Mouse (Mus musculus) hindbrain, embryonic 16.5 days (tissue): Measurements from ENCODE around the gene Glis3. TPM values are rescaled to one million over a fixed set of nuclear protein-coding genes. Genes with fewer than 3 reads are reported as not detected.

Experiments
- ATAC-seq: fragments of 200-750 bp; cut with Nextera tagmentation; 2 replicates; pipeline ENCODE4 v1.8.0; 2017; ENCODE audit warnings: moderate TSS enrichment, moderate library complexity
- H3K27ac ChIP-seq: fragments of 300-500 bp; sonication (generic); 2 replicates; pipeline ENCODE4 v1.5.1; 2014; ENCODE audit warnings: low read depth, mild to moderate bottlenecking, control low read depth, low read length, moderate library complexity
- H3K27me3 ChIP-seq: fragments of 300-500 bp; sonication (generic); replicated peaks from 2 replicates; pipeline ENCODE4 v1.6.1; 2014; ENCODE audit warnings: low read length; ENCODE audit not compliant: control insufficient read depth, insufficient read depth
- H3K36me3 ChIP-seq: fragments of 300-500 bp; sonication (generic); 2 replicates; pipeline ENCODE4 v1.6.1; 2014; ENCODE audit warnings: mild to moderate bottlenecking, low read length, moderate library complexity, mixed read lengths; ENCODE audit not compliant: control insufficient read depth, insufficient read depth
- H3K4me1 ChIP-seq: fragments of 300-500 bp; sonication (generic); 2 replicates; pipeline ENCODE4 v1.6.1; 2014; ENCODE audit warnings: low read depth, low read length; ENCODE audit not compliant: control insufficient read depth, insufficient read depth
- H3K4me2 ChIP-seq: fragments of 300-500 bp; sonication (generic); 2 replicates; pipeline ENCODE4 v1.6.1; 2014; ENCODE audit warnings: mild to moderate bottlenecking, low read length, control low read depth, moderate library complexity
- H3K4me3 ChIP-seq: fragments of 300-500 bp; sonication (generic); 2 replicates; pipeline ENCODE4 v1.5.1; 2014; ENCODE audit warnings: mild to moderate bottlenecking, low read length, control low read depth, moderate library complexity
- H3K9ac ChIP-seq: fragments of 300-500 bp; sonication (generic); 2 replicates; pipeline ENCODE4 v1.6.1; 2014; ENCODE audit warnings: low read depth, mild to moderate bottlenecking, control low read depth, low read length, moderate library complexity
- H3K9me3 ChIP-seq: fragments of 300-500 bp; sonication (generic); 2 replicates; pipeline ENCODE4 v1.6.1; 2014; ENCODE audit warnings: mild to moderate bottlenecking, low read length, moderate library complexity; ENCODE audit not compliant: control insufficient read depth
- WGBS: fragments of 180-500 bp; shearing (Covaris S2); extraction: QIAGEN DNeasy Blood & Tissue Kit; methylation state at CpG from one replicate; pipeline ENCODE4 v1.1.7; 2014; 5-methylcytosine and 5-hydroxymethylcytosine counted together
- polyA plus RNA-seq: library from polyadenylated mRNA; unstranded; fragments of >200 nt; fragmentation: Nextera tagmentation; extraction: Ambion mirVana; gene quantifications from 2 replicates; pipeline ENCODE4 v1.2.1, GENCODE M21; 2015

The Glis3 gene
- polyA plus RNA-seq, 1 experiment from 2014 or later: 2.5 TPM

DNA sequence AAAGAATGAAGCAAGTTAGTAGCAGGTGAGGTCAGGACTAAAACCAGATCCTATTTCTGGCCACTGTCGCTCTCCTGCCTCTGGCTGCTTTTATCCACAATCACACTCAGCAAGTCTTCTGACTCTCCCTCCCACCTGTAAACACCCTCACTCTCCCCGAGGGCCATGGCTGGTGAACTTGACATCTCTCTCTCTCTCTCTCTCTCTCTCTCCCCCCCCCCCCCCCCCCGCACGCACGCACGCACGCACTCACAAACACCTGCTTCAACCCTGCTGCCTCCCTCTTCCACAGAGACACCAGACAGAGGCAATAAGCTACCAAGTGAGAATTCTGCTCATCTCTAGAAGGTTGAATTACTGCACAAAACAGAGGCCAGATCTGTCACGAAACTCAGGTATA is 208.7 kb downstream of the Glis3 start:
- Histone ChIP-seq H3K27me3 (no peaks in the 10 kb centered on the region), H3K27ac (no peak overlapping the region), H3K4me3 (no peak overlapping the region), H3K9ac (no peak overlapping the region), H3K9me3 (no peaks in the 10 kb centered on the region), H3K4me1 (no peaks in the 10 kb centered on the region), H3K4me2 (no peak overlapping the region), H3K36me3 (no peaks in the 10 kb centered on the region)
- 71% methylated on average over 7 of the region's 8 CpGs for WGBS
- ATAC-seq: no peak

DNA sequence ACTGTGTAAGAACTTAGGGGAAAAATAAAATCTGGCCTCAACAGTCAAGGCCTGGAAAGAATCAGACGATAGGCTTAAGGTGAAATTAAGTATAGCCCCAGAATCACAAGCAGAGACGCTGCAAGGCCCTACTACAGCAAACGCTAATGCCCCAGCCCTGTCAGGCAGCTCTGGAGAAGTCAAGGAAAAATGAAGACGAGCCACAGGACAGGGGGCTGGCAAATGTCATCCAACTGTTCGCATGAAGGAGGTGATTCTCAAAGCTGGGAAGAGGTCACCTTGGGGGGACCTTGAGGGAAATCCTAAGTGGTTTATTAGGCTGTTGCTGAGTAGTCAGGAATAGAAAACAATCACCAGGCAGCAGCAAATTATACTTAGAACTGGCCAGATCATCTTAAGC is 214.1 kb downstream of the Glis3 start:
- no peak overlapping the region for H3K27ac ChIP-seq
- H3K27me3 ChIP-seq: no peaks in the 10 kb centered on the region
- no peaks in the 10 kb centered on the region for H3K9me3 ChIP-seq
- no peak overlapping the region for H3K4me3 ChIP-seq
- no peak overlapping the region for H3K9ac ChIP-seq
- no peaks in the 10 kb centered on the region; the same call in 1 of the 2 replicates for H3K4me1 ChIP-seq
- no peaks in the 10 kb centered on the region for H3K36me3 ChIP-seq
- ATAC-seq: no peak
- 71% methylated on average over 5 of the region's 5 CpGs for WGBS
- no peak overlapping the region for H3K4me2 ChIP-seq

DNA sequence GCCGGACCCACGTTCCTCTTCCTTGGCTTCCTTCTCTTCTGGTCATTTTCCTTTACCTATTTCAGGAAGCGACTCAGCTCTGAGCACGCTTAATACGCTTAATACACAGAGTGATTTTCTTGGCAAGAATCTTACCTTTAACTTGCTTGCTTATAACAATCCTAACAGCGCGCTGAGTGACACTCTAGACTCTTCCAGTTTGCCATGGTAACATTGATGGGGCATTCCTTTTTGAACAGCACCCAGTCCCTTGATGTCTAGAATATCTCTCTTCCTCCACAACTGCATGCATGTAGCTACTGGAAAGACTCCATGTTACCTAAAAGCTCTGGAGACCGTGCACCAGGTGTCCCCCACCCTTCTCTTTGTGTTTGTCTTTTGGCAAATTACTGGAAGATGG is 225.5 kb downstream of the Glis3 start:
- no peak overlapping the region for H3K4me3 ChIP-seq
- no peak overlapping the region for H3K9ac ChIP-seq
- WGBS: 66% methylated on average over 8 of the region's 8 CpGs
- no peak for ATAC-seq
- H3K27ac ChIP-seq: no peak overlapping the region
- H3K9me3 ChIP-seq: no peaks in the 10 kb centered on the region
- H3K4me1 ChIP-seq: peaks cover 7% of the 10 kb centered on the region
- H3K4me2 ChIP-seq: no peak overlapping the region
- H3K36me3 ChIP-seq: no peaks in the 10 kb centered on the region
- H3K27me3 ChIP-seq: no peaks in the 10 kb centered on the region

DNA sequence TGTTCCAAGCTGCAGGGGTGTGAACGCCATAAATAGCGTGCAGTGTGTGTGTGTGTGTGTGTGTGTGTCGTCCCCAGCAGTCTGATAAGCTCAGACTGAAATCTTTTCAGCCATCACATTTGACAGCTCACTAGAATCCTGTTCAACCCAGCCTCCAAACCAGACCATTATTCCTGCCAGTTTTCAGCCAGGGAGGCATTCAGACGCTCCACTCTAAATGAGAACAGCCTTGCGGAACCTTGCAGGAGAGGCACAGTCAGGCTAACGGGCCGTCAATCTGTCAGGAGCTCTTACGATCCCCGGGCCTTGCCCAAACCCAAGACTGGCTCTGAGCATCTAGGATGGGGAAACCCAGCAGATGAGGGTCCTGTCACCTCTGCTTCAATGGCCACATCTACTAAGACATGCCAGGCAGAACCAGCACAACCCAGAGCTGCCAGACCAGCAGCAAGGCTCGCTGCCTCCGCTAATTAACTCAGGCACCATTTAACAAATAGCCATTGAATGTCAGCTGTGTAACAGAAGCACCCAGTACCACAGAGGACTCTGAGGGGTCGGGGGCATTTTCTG is 226.8 kb downstream of the Glis3 start:
- Histone ChIP-seq H3K27me3 (no peaks in the 10 kb centered on the region), H3K4me3 (no peak overlapping the region), H3K4me1 (peaks cover 7% of the 10 kb centered on the region), H3K36me3 (no peaks in the 10 kb centered on the region), H3K4me2 (peak overlapping the region; percentile 42), H3K9me3 (no peaks in the 10 kb centered on the region), H3K27ac (peak overlapping the region; percentile 72), H3K9ac (peak overlapping the region; percentile 52; the same call in 1 of the 2 replicates)
- WGBS: 18% methylated on average over 12 of the region's 12 CpGs
- peak; percentile 84 for ATAC-seq

DNA sequence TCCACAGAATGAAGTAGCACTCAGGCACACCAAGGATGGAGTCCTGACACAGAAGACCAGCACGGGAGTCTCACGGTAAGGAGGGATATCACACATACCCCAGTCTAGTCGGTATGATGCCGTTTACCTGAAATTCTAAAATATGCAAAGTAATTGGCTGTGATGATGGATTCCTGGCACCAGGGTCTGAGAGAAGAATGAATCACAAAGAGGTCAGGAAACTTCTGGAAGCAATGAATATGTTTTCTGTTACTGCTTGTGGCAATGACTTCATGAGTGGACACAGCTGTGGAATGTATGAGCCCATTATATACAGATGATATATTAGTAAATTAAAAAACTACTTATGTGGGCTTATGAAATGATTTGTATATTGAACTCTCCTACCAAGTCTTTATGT is 231.1 kb downstream of the Glis3 start:
- H3K4me2 ChIP-seq: no peak overlapping the region
- H3K4me3 ChIP-seq: no peak overlapping the region
- no peaks in the 10 kb centered on the region for H3K27me3 ChIP-seq
- H3K27ac ChIP-seq: no peak overlapping the region
- 90% methylated on average over 4 of the region's 4 CpGs for WGBS
- H3K4me1 ChIP-seq: peaks cover 7% of the 10 kb centered on the region
- no peaks in the 10 kb centered on the region for H3K9me3 ChIP-seq
- no peak overlapping the region for H3K9ac ChIP-seq
- no peaks in the 10 kb centered on the region for H3K36me3 ChIP-seq
- no peak for ATAC-seq

DNA sequence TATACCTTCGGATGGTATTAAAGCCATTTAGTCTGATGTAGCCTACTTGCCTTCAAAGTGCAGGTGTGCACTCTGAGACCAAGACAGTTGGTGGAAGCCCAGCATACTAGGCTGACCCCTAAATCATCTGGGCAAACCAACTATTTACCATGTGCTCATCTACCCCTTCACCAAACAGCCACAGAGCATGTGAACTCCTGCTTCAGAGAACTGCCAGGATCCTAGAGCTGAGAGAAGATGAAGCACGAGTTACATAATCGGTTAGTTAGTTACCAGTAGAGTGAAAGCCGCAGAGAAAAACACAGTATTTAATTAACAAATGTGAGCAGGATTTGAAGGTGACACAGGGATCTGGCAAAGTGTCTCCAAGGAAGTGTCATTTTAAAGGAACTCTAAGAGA is 237.7 kb downstream of the Glis3 start:
- ATAC-seq: no peak
- no peak overlapping the region for H3K4me2 ChIP-seq
- 85% methylated on average over 4 of the region's 4 CpGs for WGBS

DNA sequence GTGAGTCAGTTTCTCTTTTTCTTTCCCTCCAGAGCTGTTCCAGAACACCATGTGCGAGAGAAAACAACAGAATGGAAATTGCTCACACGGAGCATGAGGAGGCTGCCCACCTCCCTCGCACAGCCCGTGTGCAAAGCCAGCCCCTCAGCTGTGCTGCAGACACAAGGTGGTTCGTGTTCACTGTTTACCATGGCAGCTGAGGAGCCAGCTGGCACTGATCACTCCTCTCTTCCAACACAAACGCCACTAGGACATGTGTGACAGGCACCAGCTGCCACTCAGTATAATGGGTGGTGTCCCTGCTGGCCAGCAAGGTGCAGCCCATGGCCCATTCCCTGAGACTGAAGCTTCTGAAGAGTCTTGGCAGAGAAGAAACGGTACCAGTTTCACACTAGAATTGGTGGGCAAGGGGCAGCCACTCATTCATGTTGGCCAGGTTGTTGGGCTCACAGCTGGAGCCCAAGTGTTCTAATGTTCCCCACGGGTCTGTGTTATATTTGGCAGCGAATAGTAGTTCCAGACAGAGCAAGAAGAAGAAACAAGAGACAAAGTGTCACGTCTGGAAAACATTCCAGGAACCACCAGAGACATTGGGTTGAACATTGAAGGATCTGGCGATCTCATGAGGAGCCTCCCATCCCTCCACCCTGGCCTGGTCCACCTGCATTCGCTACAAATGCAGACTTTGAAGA is 243.3 kb downstream of the Glis3 start:
- peak; percentile 87 for ATAC-seq
- WGBS: 49% methylated on average over 12 of the region's 12 CpGs
- no peak overlapping the region for H3K9ac ChIP-seq
- H3K27ac ChIP-seq: no peak overlapping the region
- no peaks in the 10 kb centered on the region for H3K4me1 ChIP-seq
- H3K36me3 ChIP-seq: no peaks in the 10 kb centered on the region
- no peaks in the 10 kb centered on the region for H3K27me3 ChIP-seq
- H3K4me2 ChIP-seq: no peak overlapping the region
- no peaks in the 10 kb centered on the region for H3K9me3 ChIP-seq
- H3K4me3 ChIP-seq: no peak overlapping the region

More for the DNA sequence above, 237.7 kb downstream of the Glis3 start:
- no peaks in the 10 kb centered on the region for H3K36me3 ChIP-seq
- H3K4me3 ChIP-seq: no peak overlapping the region
- no peak overlapping the region for H3K9ac ChIP-seq
- H3K27ac ChIP-seq: no peak overlapping the region
- no peaks in the 10 kb centered on the region; the same call in 1 of the 2 replicates for H3K27me3 ChIP-seq
- H3K4me1 ChIP-seq: no peaks in the 10 kb centered on the region
- no peaks in the 10 kb centered on the region for H3K9me3 ChIP-seq

DNA sequence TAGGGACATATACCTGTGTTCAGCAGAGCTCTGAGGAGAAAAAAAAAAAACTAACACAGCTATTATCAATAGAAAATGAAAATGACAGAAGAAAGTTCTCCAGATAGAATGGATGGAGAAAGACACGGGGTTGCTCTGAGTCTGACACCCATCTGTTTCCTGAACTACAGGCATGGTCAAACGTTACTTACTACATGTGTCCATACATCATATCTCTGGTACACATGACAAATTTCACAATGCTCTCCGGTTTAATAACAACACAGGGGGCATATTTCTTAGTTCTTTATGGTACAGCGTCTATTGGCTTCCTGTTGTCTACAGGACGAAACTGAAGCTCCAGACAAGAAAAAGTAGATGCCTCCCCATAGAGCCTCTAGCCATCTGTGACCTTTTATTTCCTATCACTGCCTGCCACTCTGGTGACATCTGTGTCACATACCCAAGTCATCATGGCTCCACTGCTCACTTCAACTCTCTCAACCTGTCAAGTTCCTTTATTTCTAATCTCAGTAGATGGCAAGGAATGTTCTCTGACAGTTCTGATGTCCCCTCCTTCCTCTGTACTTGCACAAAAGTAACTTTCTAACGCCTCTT is 251.6 kb downstream of the Glis3 start:
- Histone ChIP-seq H3K4me3 (no peak overlapping the region), H3K27me3 (no peaks in the 10 kb centered on the region), H3K4me2 (no peak overlapping the region), H3K9ac (no peak overlapping the region), H3K4me1 (no peaks in the 10 kb centered on the region), H3K9me3 (no peaks in the 10 kb centered on the region), H3K36me3 (no peaks in the 10 kb centered on the region), H3K27ac (no peak overlapping the region)
- ATAC-seq: no peak
- 83% methylated on average over 6 of the region's 6 CpGs for WGBS

DNA sequence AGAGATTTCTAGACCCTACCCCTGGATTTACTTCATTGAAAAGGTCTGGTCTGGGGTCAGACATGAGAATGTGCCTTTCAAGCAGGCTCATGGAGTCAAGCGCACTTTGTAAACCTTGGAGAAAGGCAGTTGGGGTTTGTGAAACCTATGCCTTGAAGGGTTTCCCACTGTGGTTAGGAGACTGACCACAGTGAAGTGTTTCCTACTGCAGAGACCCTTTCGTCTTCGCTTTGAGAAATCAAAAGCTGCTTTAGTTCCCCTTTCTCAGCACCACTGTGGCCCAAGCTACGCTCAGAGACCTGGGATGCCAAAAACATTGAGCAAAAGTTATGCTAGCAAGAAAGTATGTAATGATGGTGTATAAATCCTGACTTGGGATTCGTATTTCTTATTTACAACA is 255.7 kb downstream of the Glis3 start:
- 89% methylated on average over 5 of the region's 5 CpGs for WGBS
- Histone ChIP-seq H3K36me3 (no peaks in the 10 kb centered on the region), H3K27me3 (no peaks in the 10 kb centered on the region), H3K4me2 (no peak overlapping the region), H3K27ac (no peak overlapping the region), H3K4me3 (no peak overlapping the region), H3K9ac (no peak overlapping the region), H3K4me1 (no peaks in the 10 kb centered on the region), H3K9me3 (no peaks in the 10 kb centered on the region)
- ATAC-seq: no peak
